Mouse (Mus musculus) C2C12 (cell line): Measurements from ENCODE around the gene Rnf149. TPM values are rescaled to one million over a fixed set of nuclear protein-coding genes. Genes with fewer than 3 reads are reported as not detected.

Experiments
- H3K27me3 ChIP-seq: one replicate; pipeline ENCODE4 v1.6.1; 2011; ENCODE audit not compliant: control insufficient read depth, insufficient read depth, insufficient read length
- H3K36me3 ChIP-seq: one replicate; pipeline ENCODE4 v1.6.1; 2011; ENCODE audit not compliant: control insufficient read depth, insufficient read depth
- H3K4me3 ChIP-seq: one replicate; pipeline ENCODE4 v1.5.1; 2011; ENCODE audit warnings: mild to moderate bottlenecking, control low read depth; ENCODE audit not compliant: poor library complexity, insufficient read depth, severe bottlenecking
- H3K79me2 ChIP-seq: one replicate; pipeline ENCODE4 v1.6.1; 2011; ENCODE audit not compliant: control insufficient read depth, insufficient read depth
- H3K79me3 ChIP-seq: one replicate; pipeline ENCODE4 v1.6.1; 2011; ENCODE audit warnings: low read depth, control low read depth
- H3ac ChIP-seq: one replicate; pipeline ENCODE3; 2011; ENCODE audit warnings: low read depth; ENCODE audit not compliant: control insufficient read depth, insufficient read length
- CEBPB ChIP-seq: IDR thresholded peaks from one replicate; pipeline ENCODE4 v1.6.1; 2011; ENCODE audit warnings: low read depth, mild to moderate bottlenecking, control low read depth, moderate library complexity
- CTCF ChIP-seq: IDR thresholded peaks from one replicate; pipeline ENCODE4 v1.5.1; 2011; ENCODE audit not compliant: control insufficient read depth, insufficient read depth, insufficient read length
- FOSL1 ChIP-seq: IDR thresholded peaks from one replicate; pipeline ENCODE4 v1.8.0; 2011; ENCODE audit warnings: mild to moderate bottlenecking, low read length; ENCODE audit not compliant: poor library complexity, insufficient read depth, severe bottlenecking
- MAX ChIP-seq: IDR thresholded peaks from one replicate; pipeline ENCODE4 v1.6.1; 2011; ENCODE audit warnings: mild to moderate bottlenecking, control low read depth
- MYOD1 ChIP-seq: IDR thresholded peaks from one replicate; pipeline ENCODE4 v1.6.1; 2011; ENCODE audit warnings: low read depth; ENCODE audit not compliant: control insufficient read depth, insufficient read length
- MYOG ChIP-seq: IDR thresholded peaks from one replicate; pipeline ENCODE4 v1.6.1; 2011; ENCODE audit not compliant: control insufficient read depth, insufficient read length; ENCODE audit errors: extremely low read depth
- USF1 ChIP-seq: IDR thresholded peaks from one replicate; pipeline ENCODE4 v1.6.1; 2011; ENCODE audit warnings: low read depth, mild to moderate bottlenecking, control low read depth, moderate library complexity
- polyA plus RNA-seq: library from polyadenylated mRNA; unstranded; fragments of >200 nt; fragmentation: generic; extraction: Trizol; gene quantifications from one replicate; pipeline ENCODE4 v1.2.1, GENCODE M21; 2012; ENCODE audit warnings: missing spikeins

Gene Rnf149
- polyA plus RNA-seq, 1 experiment, result 23.0 TPM

GRCm38 (mm10) chr1:39530258-39530943 lies 46.8 kb downstream of the Rnf149 start:
- no peak for TF ChIP-seq USF1
- no peak for TF ChIP-seq MYOG
- TF ChIP-seq MYOD1, result no peak
- TF ChIP-seq CTCF, result peak; percentile 38
- no peak for TF ChIP-seq MAX
- H3K79me3 ChIP-seq, result no peaks in the 10 kb centered on the region
- no peak overlapping the region for H3ac ChIP-seq
- H3K36me3 ChIP-seq, result no peaks in the 10 kb centered on the region
- H3K27me3 ChIP-seq, result no peaks in the 10 kb centered on the region
- H3K4me3 ChIP-seq, result no peak overlapping the region
- no peaks in the 10 kb centered on the region for H3K79me2 ChIP-seq

- TF ChIP-seq MYOG (no peak), CEBPB (no peak), FOSL1 (no peak), USF1 (no peak)
- Histone ChIP-seq H3K79me2 (no peaks in the 10 kb centered on the region), H3K79me3 (no peaks in the 10 kb centered on the region), H3ac (no peak overlapping the region), H3K36me3 (no peaks in the 10 kb centered on the region), H3K27me3 (no peaks in the 10 kb centered on the region), H3K4me3 (no peak overlapping the region)
Measured at GRCm38 (mm10) chr1:39528319-39528718, 48.9 kb downstream of the Rnf149 start.

GRCm38 (mm10) chr1:39527432-39527831 lies 49.8 kb downstream of the Rnf149 start:
- H3K36me3 ChIP-seq, result no peaks in the 10 kb centered on the region
- no peak overlapping the region for H3K4me3 ChIP-seq
- TF ChIP-seq MYOG (no peak), CEBPB (no peak), CTCF (peak; percentile 84), FOSL1 (no peak)
- no peaks in the 10 kb centered on the region for H3K79me2 ChIP-seq
- H3K79me3 ChIP-seq, result no peaks in the 10 kb centered on the region
- H3ac ChIP-seq, result no peak overlapping the region
- H3K27me3 ChIP-seq, result no peaks in the 10 kb centered on the region

- TF ChIP-seq CEBPB (no peak), FOSL1 (no peak), MYOD1 (no peak), CTCF (no peak), MAX (no peak), USF1 (no peak), MYOG (no peak)
- Histone ChIP-seq H3K27me3 (no peaks in the 10 kb centered on the region), H3K79me2 (no peaks in the 10 kb centered on the region), H3K4me3 (no peak overlapping the region), H3K36me3 (no peaks in the 10 kb centered on the region), H3K79me3 (no peaks in the 10 kb centered on the region), H3ac (no peak overlapping the region)
Measured at GRCm38 (mm10) chr1:39526371-39527167, 50.6 kb downstream of the Rnf149 start.

GRCm38 (mm10) chr1:39525763-39526162 lies 51.4 kb downstream of the Rnf149 start:
- H3K4me3 ChIP-seq, result no peak overlapping the region
- peak; percentile 18 for TF ChIP-seq CEBPB
- no peak for TF ChIP-seq MYOD1
- no peak for TF ChIP-seq FOSL1
- no peak for TF ChIP-seq USF1
- H3K27me3 ChIP-seq, result no peaks in the 10 kb centered on the region
- no peak overlapping the region for H3ac ChIP-seq
- H3K79me2 ChIP-seq, result no peaks in the 10 kb centered on the region
- H3K36me3 ChIP-seq, result no peaks in the 10 kb centered on the region
- H3K79me3 ChIP-seq, result no peaks in the 10 kb centered on the region

- no peak overlapping the region for H3K4me3 ChIP-seq
- peak; percentile 21 for TF ChIP-seq CTCF
- no peak for TF ChIP-seq USF1
- H3K27me3 ChIP-seq, result peaks cover 3% of the 10 kb centered on the region
- H3K79me3 ChIP-seq, result no peaks in the 10 kb centered on the region
- no peaks in the 10 kb centered on the region for H3K36me3 ChIP-seq
- no peaks in the 10 kb centered on the region for H3K79me2 ChIP-seq
- no peak overlapping the region for H3ac ChIP-seq
Measured at GRCm38 (mm10) chr1:39522519-39522918, 54.7 kb downstream of the Rnf149 start.
